Mouse (Mus musculus) CH12F3 (cell line): ENCODE measurements around the gene Orm3.

ENCODE experiments used
- in situ Hi-C: fragments of 300-500 bp; cut with MboI; formaldehyde crosslinking; loops from 2 replicates; pipeline ENCODE4 v1.14.3; 2020; ENCODE audit warnings: low sequenced_read_pairs

Gene Orm3

DNA sequence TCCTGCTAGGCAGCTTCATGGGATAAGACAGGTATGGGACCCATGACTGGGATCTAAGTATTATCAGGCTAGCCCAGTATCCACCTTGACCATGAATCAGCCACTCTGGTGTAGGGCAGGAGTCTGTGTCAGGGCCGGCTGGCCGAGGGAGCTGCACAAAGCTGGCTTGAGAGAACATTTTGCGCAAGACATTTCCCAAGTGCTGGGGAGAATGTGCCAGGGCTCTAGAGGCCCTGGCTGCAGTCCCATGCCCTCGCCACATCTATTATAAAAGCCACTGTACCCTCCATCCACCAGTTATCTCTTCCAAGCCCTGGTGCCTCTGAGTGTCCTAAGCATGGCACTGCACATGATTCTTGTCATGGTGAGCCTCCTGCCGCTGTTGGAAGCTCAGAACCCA is 6.2 kb downstream of the Orm3 start, which contains the start of gene Orm2:
Gene Orm2 (plus strand): TSS at position 300 of the 400 bp plus-strand sequence.
- in situ Hi-C loops = no loop called here

- in situ Hi-C loops = no loop called here
Measured at GRCm38 (mm10) chr4:63368577-63368976, 12.6 kb downstream of the Orm3 start.

GRCm38 (mm10) chr4:63370897-63371296 is 14.9 kb downstream of the Orm3 start:
- in situ Hi-C loops = no loop called here

DNA sequence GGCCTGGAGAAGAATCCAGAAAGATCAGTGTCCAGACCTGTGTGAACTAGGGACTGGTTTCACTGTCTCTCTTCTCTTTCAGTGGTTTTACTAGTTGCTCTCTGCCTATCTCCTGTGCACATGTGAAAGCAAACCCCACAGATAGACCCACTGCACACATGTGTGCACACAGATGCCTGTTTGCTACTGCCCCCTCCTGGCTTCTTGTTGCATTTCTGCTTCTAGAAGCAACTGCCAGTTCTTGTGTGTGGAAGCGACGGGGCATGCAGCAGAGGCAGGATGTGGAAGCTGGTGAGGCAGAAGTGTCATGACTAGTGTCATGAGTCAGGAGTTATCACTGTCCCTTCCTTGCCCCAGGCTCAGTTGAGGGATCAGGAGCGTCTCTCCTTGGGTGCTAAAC is 15.9 kb downstream of the Orm3 start:
- in situ Hi-C loops = no loop called here

GRCm38 (mm10) chr4:63373404-63373803 is 17.4 kb downstream of the Orm3 start:
- in situ Hi-C loops = no loop called here

DNA sequence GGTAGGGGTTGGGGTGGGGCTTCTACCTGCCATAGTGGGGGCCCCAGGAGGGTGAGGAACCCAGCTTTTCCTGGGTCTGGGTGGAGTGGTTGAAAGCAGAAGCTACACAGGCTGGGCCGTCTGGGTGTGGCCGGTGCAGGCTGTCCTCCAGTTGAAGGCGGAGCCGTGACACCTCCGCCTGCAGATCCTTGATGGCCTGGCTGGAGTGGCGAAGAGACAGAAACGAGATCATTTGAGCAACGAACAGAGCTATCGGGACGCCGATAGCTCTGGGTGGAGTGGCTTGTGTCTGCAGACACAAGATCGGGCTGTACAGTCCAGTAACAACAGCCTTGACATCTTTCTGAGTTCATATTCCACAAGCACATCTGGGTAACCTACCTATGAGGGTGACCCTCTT is 18.4 kb downstream of the Orm3 start:
- in situ Hi-C loops = no loop called here

DNA sequence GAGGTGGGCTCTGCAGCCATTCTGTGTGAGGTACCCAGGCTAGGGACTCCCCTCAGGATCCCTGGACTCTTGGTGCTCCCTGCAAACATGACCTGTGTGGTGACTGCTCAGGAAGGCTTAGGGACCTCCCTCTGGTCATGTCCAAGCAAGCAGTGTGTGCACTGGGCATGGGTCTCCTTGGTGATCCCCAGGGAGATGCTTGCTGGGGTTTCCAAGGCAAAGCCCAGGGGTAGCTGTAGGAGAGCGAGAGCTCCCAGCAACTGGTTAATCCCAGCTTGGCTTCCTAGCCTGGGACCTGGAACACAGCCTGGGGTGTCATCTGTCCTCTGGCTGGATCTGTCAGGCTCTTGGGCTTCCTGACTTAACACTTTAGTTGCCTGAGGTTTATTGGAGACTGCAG is 19.4 kb downstream of the Orm3 start:
- in situ Hi-C loops = no loop called here

GRCm38 (mm10) chr4:63377483-63377882 is 21.5 kb downstream of the Orm3 start:
- in situ Hi-C loops = no loop called here

DNA sequence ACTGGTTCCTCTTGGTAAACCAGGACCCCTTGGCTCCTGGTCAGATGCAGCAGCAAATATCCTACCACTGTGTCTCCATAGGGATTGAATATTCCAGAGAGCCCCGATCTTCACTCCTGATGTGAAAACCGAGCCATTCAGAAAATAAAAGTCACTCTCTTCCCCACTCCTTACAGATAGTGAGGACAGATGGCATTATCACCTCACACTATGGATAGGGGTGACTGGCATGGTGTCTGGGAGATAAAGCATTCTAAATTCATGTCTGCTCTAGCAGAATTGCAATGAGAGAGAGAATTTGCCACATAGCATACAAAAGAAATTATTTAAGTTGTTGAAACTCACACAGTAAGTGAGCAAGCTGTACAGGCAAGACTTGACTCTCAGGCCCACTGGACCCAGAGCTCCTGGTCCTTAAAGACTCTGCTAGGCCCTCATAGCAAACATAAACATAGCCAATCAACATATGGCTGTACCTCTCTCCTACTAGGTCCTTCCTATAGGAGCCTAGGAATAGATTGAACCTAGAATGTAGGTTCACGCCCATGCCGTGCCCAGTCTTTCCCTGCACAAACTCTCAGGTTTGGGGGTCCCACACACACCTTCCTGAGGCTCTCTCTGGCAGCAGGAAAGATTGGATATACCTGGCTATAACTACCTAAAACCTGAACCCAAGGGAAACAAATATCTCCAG is 26.9 kb downstream of the Orm3 start:
- in situ Hi-C loops = no loop called here

- in situ Hi-C loops = no loop called here
Measured at GRCm38 (mm10) chr4:63383474-63383873, 27.5 kb downstream of the Orm3 start.

- in situ Hi-C loops = no loop called here
Measured at GRCm38 (mm10) chr4:63384262-63384661, 28.3 kb downstream of the Orm3 start.

- in situ Hi-C loops = no loop called here
Measured at GRCm38 (mm10) chr4:63385253-63385652, 29.3 kb downstream of the Orm3 start.

DNA sequence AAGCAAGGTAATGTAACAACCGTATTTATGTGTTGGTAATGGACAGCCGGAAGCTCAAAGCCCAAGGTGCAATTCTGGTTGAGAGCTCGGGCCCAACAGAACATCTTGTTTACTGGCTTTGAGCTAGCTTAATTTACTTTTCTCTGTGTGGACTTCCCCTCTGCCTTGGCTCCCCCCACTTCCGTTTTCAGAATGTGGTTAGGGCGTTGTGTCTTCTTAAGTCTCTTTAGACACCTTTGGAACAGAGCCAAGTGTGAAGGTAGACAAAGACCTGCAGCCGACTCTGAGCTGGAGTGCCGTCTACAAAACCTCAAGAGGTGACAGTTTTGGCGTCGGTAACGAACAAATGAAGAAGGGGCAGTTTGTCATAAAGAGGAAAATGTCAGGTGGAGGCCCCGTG is 29.8 kb downstream of the Orm3 start:
- in situ Hi-C loops = no loop called here

DNA sequence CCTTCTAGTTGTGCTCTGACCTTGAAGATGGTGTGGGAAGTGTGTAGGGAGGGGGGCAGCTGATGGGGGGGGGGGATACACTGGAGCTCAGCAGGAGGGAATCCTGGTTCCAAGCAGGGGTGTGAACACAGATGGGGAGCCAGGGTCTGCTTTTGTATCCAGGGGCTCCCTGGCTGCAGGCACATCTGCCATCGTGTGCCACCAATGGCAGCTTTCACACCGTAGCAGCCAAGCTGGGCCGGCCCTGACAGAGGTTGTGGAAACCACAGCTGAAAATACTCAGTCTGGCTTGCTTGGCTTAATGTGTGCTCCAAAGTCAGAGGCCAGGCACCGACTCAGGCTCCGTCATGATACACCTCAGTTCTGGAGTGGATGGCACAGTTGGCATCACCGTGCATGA is 32.1 kb downstream of the Orm3 start:
- in situ Hi-C loops = no loop called here

DNA sequence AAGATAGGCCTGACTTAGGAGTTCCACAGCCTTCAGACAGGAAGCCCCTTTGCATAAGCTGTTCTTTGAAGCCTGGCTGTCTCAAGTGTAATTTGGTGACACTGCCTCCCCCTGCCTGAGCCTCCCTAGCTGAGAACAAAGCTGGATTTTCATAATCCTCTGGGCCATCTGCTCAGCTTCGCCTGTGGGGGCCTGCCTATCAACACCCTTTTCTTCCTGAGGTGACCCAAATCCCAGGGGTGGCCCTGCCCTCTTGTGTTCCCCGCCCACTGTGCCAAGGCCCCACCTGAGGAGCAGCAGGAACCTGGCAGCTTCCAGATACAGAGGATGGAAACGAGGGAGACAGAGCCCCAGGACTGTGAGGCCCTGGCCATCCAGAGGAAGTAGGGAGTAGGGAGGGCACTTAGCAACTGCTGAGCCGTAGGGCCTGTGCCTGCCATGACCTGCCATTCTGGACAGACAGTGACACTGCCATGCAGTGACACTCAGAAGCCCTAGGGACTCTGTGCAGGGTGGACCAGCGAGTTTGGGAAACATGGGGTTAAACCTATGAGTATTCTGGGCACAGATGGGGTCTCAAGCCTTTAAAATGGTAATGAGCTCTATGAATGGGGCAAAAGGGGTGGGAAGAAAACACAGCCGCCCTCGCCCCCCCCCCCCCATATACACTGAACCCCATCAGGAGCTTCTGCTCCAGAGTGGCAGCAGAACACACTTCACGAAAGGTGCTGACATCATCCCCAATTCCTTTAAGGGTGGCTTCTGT is 33.3 kb downstream of the Orm3 start:
- in situ Hi-C loops = no loop called here

DNA sequence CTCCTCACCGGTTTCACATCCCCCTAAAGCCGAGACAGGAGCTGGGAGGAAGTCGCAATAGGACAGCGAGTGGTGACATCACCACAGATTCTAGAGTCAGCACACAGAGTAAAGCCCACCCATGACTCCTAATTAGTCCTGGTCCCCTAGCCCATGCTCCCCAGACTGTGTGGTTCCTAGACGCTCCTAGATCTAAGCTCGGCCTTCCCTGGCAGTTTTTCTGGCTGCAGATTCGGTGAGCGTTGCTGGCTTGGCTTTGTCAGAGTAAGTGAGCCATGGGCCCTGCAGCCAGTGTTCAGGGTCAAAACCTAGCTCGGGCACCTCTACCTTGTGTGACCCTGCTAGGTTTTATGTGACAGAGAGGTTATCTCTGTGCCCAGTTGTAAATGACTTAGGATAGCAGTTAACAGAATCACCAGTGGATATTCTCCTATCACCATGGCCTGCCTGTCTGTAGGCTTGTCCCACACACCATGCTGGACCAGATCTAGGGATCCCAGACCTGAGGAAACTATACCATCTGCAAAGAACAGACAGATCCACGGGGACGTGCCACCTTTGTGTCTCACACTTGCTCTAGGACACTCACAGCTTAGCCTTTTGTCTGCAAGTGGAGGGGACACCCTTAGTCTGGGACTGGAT is 34.0 kb downstream of the Orm3 start:
- in situ Hi-C loops = no loop called here

DNA sequence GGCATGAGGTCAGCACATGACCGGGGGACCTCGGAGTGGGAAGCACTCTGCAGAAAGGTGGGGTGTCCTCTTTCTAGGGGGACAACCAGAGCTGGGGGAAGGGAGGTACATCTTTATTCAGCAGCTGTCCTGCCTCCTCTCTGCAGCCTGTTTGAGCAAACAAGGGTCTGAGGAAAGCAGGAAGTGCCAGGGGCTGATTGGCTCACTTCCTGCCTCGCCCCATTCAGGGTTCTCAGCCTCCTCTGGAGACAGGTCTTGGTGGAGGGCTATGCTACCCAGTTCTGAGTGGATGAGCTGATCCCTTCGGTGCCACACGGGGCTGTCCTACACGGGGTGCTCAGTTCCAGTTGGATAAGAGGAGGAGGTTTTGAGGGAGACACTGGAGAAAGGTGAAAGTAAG is 35.4 kb downstream of the Orm3 start:
- in situ Hi-C loops = no loop called here

GRCm38 (mm10) chr4:63397981-63398537 is 42.1 kb downstream of the Orm3 start:
- in situ Hi-C loops = no loop called here

DNA sequence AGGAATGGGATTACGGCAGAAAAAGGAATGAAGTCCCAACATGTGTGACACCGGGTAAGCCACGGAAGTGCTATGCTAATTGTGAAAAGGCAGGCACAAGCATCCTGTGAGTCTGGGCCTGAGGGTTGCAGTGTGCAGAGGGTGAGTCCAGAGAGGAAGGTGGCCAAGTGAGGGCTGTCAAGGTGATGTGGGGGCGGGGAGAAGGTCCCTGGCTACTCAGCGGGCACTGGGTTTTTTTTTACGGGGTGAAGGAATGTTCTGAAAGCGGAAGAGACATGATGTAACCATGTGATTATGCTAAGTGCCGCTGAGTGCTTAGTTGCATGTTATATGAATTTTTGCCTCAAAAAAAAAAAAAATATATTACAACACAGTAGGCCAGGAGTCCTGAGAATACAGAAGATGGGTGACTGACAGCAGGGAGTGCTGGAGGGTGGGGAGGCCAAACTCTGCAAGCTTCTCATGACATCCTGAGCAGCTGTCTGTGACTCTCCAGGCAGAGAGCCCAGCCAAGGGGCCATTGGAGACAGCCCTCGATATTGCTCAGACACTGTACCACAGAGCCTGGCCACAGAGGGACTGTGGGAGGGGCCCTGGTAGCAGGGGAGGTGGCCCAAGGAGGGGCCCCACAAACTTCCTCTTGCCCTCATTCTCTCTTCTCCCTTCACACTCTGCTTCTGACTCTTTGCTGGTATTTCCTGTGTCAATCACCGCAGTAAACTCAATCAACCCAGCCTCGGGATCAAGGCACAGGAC is 43.1 kb downstream of the Orm3 start:
- in situ Hi-C loops = no loop called here

GRCm38 (mm10) chr4:63399691-63400270 is 43.8 kb downstream of the Orm3 start:
- in situ Hi-C loops = no loop called here
